Mouse (Mus musculus): ENCODE results near the gene Chn2. TPM values are rescaled to one million over a fixed set of nuclear protein-coding genes. Genes with fewer than 3 reads are reported as not detected.

Chn2 gene
- polyA plus RNA-seq, 1 experiment: 12.5 TPM

GRCm38 (mm10) chr6:54068882-54069281 lies 29.5 kb downstream of the Chn2 start:
- DNase-seq (ENCODE audit: low read depth, low spot score): no peak
- WGBS: 84% methylated on average over 5 of the region's 5 CpGs

GRCm38 (mm10) chr6:54070736-54071135 lies 31.4 kb downstream of the Chn2 start:
- no peak for DNase-seq (ENCODE audit: low read depth, low spot score)
- 29% methylated on average over 6 of the region's 6 CpGs for WGBS

- WGBS: 51% methylated on average over 4 of the region's 4 CpGs
Measured at GRCm38 (mm10) chr6:54071478-54071877, 32.1 kb downstream of the Chn2 start.

GRCm38 (mm10) chr6:54074454-54074853 lies 35.1 kb downstream of the Chn2 start:
- WGBS: 73% methylated on average over 4 of the region's 4 CpGs
- DNase-seq (ENCODE audit: low read depth, low spot score): no peak

More at GRCm38 (mm10) chr6:54071478-54071877, 32.1 kb downstream of the Chn2 start:
- no peak for DNase-seq (ENCODE audit: low read depth, low spot score)

- no peak for DNase-seq (ENCODE audit: low read depth, low spot score)
- 90% methylated on average over 6 of the region's 6 CpGs for WGBS
Measured at GRCm38 (mm10) chr6:54075419-54075818, 36.1 kb downstream of the Chn2 start.

GRCm38 (mm10) chr6:54076625-54077024 lies 37.3 kb downstream of the Chn2 start:
- 90% methylated on average over 5 of the region's 5 CpGs for WGBS
- no peak for DNase-seq (ENCODE audit: low read depth, low spot score)

GRCm38 (mm10) chr6:54078269-54078668 lies 38.9 kb downstream of the Chn2 start:
- 36% methylated on average over 2 of the region's 2 CpGs for WGBS
- DNase-seq (ENCODE audit: low read depth, low spot score): no peak

- no peak for DNase-seq (ENCODE audit: low read depth, low spot score)
- 87% methylated on average over 2 of the region's 2 CpGs for WGBS
Measured at GRCm38 (mm10) chr6:54079881-54080280, 40.5 kb downstream of the Chn2 start.

GRCm38 (mm10) chr6:54080518-54081285 lies 41.3 kb downstream of the Chn2 start:
- no peak for DNase-seq (ENCODE audit: low read depth, low spot score)
- 89% methylated on average over 15 of the region's 15 CpGs for WGBS

- 38% methylated on average over 2 of the region's 2 CpGs for WGBS
- no peak for DNase-seq (ENCODE audit: low read depth, low spot score)
Measured at GRCm38 (mm10) chr6:54082576-54082975, 43.2 kb downstream of the Chn2 start.

GRCm38 (mm10) chr6:54084046-54084445 lies 44.7 kb downstream of the Chn2 start:
- WGBS: 95% methylated on average over 6 of the region's 6 CpGs

GRCm38 (mm10) chr6:54085009-54085408 lies 45.7 kb downstream of the Chn2 start:
- 74% methylated on average over 9 of the region's 9 CpGs for WGBS
- no peak for DNase-seq (ENCODE audit: low read depth, low spot score)

More at GRCm38 (mm10) chr6:54084046-54084445, 44.7 kb downstream of the Chn2 start:
- DNase-seq (ENCODE audit: low read depth, low spot score): no peak

GRCm38 (mm10) chr6:54088168-54088567 lies 48.8 kb downstream of the Chn2 start:
- WGBS: 63% methylated on average over 4 of the region's 4 CpGs
- no peak for DNase-seq (ENCODE audit: low read depth, low spot score)

GRCm38 (mm10) chr6:54090822-54091221 lies 51.5 kb downstream of the Chn2 start:
- WGBS: 59% methylated on average over 3 of the region's 3 CpGs
- no peak for DNase-seq (ENCODE audit: low read depth, low spot score)

GRCm38 (mm10) chr6:54092920-54093319 lies 53.6 kb downstream of the Chn2 start:
- no peak for DNase-seq (ENCODE audit: low read depth, low spot score)
- WGBS: 85% methylated on average over 3 of the region's 3 CpGs

GRCm38 (mm10) chr6:54096147-54096761 lies 56.9 kb downstream of the Chn2 start:
- WGBS: 45% methylated on average over 6 of the region's 6 CpGs
- DNase-seq (ENCODE audit: low read depth, low spot score): no peak

- DNase-seq (ENCODE audit: low read depth, low spot score): no peak
- WGBS: 73% methylated on average over 7 of the region's 7 CpGs
Measured at GRCm38 (mm10) chr6:54096836-54097235, 57.5 kb downstream of the Chn2 start.

GRCm38 (mm10) chr6:54098339-54098738 lies 59.0 kb downstream of the Chn2 start:
- DNase-seq (ENCODE audit: low read depth, low spot score): no peak
- 92% methylated on average over 6 of the region's 6 CpGs for WGBS

- 23% methylated on average over 6 of the region's 6 CpGs for WGBS
- DNase-seq (ENCODE audit: low read depth, low spot score): no peak
Measured at GRCm38 (mm10) chr6:54099659-54100058, 60.3 kb downstream of the Chn2 start.

- no peak for DNase-seq (ENCODE audit: low read depth, low spot score)
- WGBS: 81% methylated on average over 4 of the region's 4 CpGs
Measured at GRCm38 (mm10) chr6:54102210-54102609, 62.9 kb downstream of the Chn2 start.
